Mouse (Mus musculus): ENCODE measurements around the gene Ap2s1.

Ap2s1 gene

GRCm38 (mm10) chr7:16793010-16793725 is 55.0 kb downstream of the Ap2s1 start:
- DNase-seq (ENCODE audit: low read depth, low spot score), result no peak

GRCm38 (mm10) chr7:16794886-16795285 is 56.7 kb downstream of the Ap2s1 start:
- no peak for DNase-seq (ENCODE audit: low read depth, low spot score)
